Mouse (Mus musculus) liver, embryonic 14.5 days (tissue): Measurements from ENCODE around the gene Socs1. TPM values are rescaled to one million over a fixed set of nuclear protein-coding genes. Genes with fewer than 3 reads are reported as not detected.

ENCODE experiments used
- ATAC-seq: fragments of 200-750 bp; cut with Nextera tagmentation; 2 replicates; pipeline ENCODE4 v1.8.0; 2017; ENCODE audit warnings: moderate number of reproducible peaks, mild to moderate bottlenecking, moderate library complexity; ENCODE audit not compliant: insufficient read depth
- DNase-seq, 3 experiments: peaks; one replicate each; pipeline ENCODE4 v3.0.0-alpha.2; 2012 to 2013; ENCODE audit warnings: low read depth in 3 of 3, low spot score in 3 of 3
- H3K27ac ChIP-seq: fragments of 300-500 bp; sonication (generic); 2 replicates; pipeline ENCODE4 v1.5.1; 2014; ENCODE audit warnings: moderate library complexity, mild to moderate bottlenecking, control low read depth, inconsistent platforms
- H3K27me3 ChIP-seq: fragments of 300-500 bp; sonication (generic); 2 replicates; pipeline ENCODE4 v1.6.1; 2014; ENCODE audit warnings: mild to moderate bottlenecking, low read length, moderate library complexity; ENCODE audit not compliant: control insufficient read depth, insufficient read depth
- H3K36me3 ChIP-seq: fragments of 300-500 bp; sonication (generic); replicated peaks from 2 replicates; pipeline ENCODE4 v1.6.1; 2014; ENCODE audit warnings: low read depth; ENCODE audit not compliant: control insufficient read depth, insufficient read depth
- H3K4me1 ChIP-seq, 2 experiments: fragments of 200-500 bp in 1 of 2; fragments of 300-500 bp in 1 of 2; sonication (generic) in 1 of 2; replicated peaks; 2 replicates each; pipeline ENCODE4 v1.6.1; 2012 to 2014; ENCODE audit warnings: antibody characterized with exemption in 1 of 2, inconsistent platforms in 1 of 2, low read length in 1 of 2; ENCODE audit not compliant: control insufficient read depth in 2 of 2, insufficient read depth in 2 of 2
- H3K4me2 ChIP-seq: fragments of 300-500 bp; sonication (generic); 2 replicates; pipeline ENCODE4 v1.6.1; 2014; ENCODE audit warnings: low read depth, mild to moderate bottlenecking, control low read depth, moderate library complexity
- H3K4me3 ChIP-seq, 2 experiments: fragments of 200-500 bp in 1 of 2; fragments of 300-500 bp in 1 of 2; sonication (generic) in 1 of 2; 2 replicates each; pipeline ENCODE4 v1.5.1; 2012 to 2014; ENCODE audit warnings: low read depth in 2 of 2, low read length in 2 of 2, mild to moderate bottlenecking in 2 of 2, control low read depth in 1 of 2, inconsistent platforms in 1 of 2, moderate library complexity in 1 of 2; ENCODE audit not compliant: insufficient read depth in 1 of 2
- H3K9ac ChIP-seq: fragments of 300-500 bp; sonication (generic); replicated peaks from 2 replicates; pipeline ENCODE4 v1.6.1; 2014; ENCODE audit warnings: mild to moderate bottlenecking, control low read depth, moderate library complexity
- H3K9me3 ChIP-seq: fragments of 300-500 bp; sonication (generic); 2 replicates; pipeline ENCODE4 v1.6.1; 2016; ENCODE audit warnings: low read length, mixed read lengths; ENCODE audit not compliant: control insufficient read depth
- CTCF ChIP-seq: IDR thresholded peaks from 2 replicates; pipeline ENCODE4 v1.5.1; 2016; ENCODE audit warnings: antibody characterized with exemption, low read depth, control low read depth
- EP300 ChIP-seq: IDR thresholded peaks from 2 replicates; pipeline ENCODE4 v1.6.1; 2016; ENCODE audit warnings: antibody characterized with exemption, low read depth
- WGBS: fragments of 180-500 bp; shearing (Covaris S2); extraction: QIAGEN DNeasy Blood & Tissue Kit; methylation state at CpG from one replicate; pipeline ENCODE4 v1.1.7; 2014; ENCODE audit not compliant: insufficient replicate concordance; 5-methylcytosine and 5-hydroxymethylcytosine counted together
- polyA plus RNA-seq, 2 experiments: library from polyadenylated mRNA; depleted of rRNA in 1 of 2; stranded (reverse) in 1 of 2; unstranded in 1 of 2; fragments of >200 nt; fragmentation: Nextera tagmentation in 1 of 2; extraction: Ambion mirVana in 1 of 2; gene quantifications; 2 replicates each; pipeline versions ENCODE4 v1.2.1 to v1.2.3; 2012 to 2014

Socs1 gene
- polyA plus RNA-seq, 2 experiments: 0.36 TPM

GRCm38 (mm10) chr16:10786782-10787547 lies 1.6 kb upstream of the Socs1 start:
- Histone ChIP-seq H3K9me3 (no peaks in the 10 kb centered on the region), H3K4me2 (no peak overlapping the region), H3K27me3 (peaks cover 26% of the 10 kb centered on the region), H3K4me1 (0 out of 4 replicates have a peak, but pooled peaks cover 0 to 2% of the 10 kb centered on the region in 2 experiments), H3K27ac (no peak overlapping the region), H3K9ac (no peak overlapping the region), H3K36me3 (no peaks in the 10 kb centered on the region), H3K4me3 (no peak overlapping the region)
- TF ChIP-seq EP300: no peak
- TF ChIP-seq CTCF: no peak
- no peak for DNase-seq
- no peak for ATAC-seq
- 57% methylated on average over 4 of the region's 4 CpGs for WGBS

DNA sequence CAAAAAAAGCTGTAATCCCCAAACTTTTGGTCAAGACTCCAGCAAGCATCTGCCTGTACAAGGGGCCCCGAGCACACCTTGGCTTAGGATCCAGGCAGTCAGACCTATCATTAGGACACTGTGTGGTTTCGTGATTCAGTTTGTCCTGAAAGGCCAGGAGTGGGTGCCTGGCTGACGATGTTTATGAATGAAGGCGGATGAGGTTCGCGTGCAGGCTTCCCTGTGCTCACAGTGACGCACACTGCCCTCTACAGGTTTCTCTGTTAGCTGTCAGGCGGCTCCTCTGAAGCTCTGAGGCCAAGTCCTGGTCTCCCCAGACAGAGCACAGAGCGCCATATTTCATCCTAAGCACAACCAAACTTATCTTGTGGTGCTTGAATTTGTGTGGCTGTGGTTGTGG lies 952 bp upstream of the Socs1 start:
- peak overlapping the region; percentile 93 for H3K4me2 ChIP-seq
- peak overlapping the region; percentile 81 to 91 for H3K4me3 ChIP-seq
- 0 out of 4 replicates have a peak, but pooled peaks cover 0 to 2% of the 10 kb centered on the region in 2 experiments for H3K4me1 ChIP-seq
- H3K27me3 ChIP-seq: peaks cover 26% of the 10 kb centered on the region
- no peaks in the 10 kb centered on the region for H3K9me3 ChIP-seq
- DNase-seq: peak; percentile 70 to 71 (median 71)
- peak; percentile 26; the same call in 1 of the 2 replicates for ATAC-seq
- 2% methylated on average over 9 of the region's 9 CpGs for WGBS
- no peak for TF ChIP-seq EP300
- peak; percentile 91 for TF ChIP-seq CTCF
- no peak overlapping the region for H3K27ac ChIP-seq
- peak overlapping the region; percentile 74 for H3K9ac ChIP-seq
- no peaks in the 10 kb centered on the region for H3K36me3 ChIP-seq

DNA sequence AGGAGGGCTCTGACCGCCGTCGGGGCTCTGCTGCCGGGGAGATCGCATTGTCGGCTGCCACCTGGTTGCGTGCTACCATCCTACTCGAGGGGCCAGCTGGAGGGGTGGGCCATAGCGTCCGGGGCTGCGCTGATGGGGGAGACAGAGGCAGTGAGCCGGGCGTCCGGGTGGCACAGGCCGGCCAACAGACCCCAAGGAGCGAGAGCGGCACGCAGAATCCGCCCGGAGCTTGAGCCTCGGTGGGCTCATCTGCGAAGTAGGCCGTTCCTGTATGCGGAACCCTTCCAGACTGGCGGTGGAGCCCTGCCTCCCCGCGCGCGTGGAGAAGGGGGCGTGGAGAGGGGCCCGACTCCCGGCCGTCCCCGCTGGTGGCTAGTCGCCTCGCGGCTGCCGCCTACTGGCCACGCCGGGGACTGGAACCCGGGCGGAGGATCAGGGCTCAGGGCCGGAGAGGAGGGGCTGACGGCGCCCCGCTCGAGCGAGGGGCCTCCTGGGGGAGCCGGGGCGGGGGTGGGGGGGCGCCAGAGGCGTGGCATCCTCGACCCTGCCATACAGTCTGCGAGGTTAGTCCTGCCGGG lies 454 bp downstream of the Socs1 start:
- peak overlapping the region; percentile 74 for H3K9ac ChIP-seq
- no peaks in the 10 kb centered on the region for H3K36me3 ChIP-seq
- no peak overlapping the region for H3K27ac ChIP-seq
- TF ChIP-seq EP300 (no peak), CTCF (peak; percentile 83)
- 0 out of 4 replicates have a peak, but pooled peaks cover 0 to 2% of the 10 kb centered on the region in 2 experiments for H3K4me1 ChIP-seq
- no peaks in the 10 kb centered on the region for H3K9me3 ChIP-seq
- peak overlapping the region; percentile 93 for H3K4me2 ChIP-seq
- peaks cover 26% of the 10 kb centered on the region for H3K27me3 ChIP-seq
- DNase-seq (peak; percentile 40 to 68 (median 41)), ATAC-seq (peak; percentile 71)
- WGBS: 1% methylated on average over 43 of the region's 55 CpGs
- peak overlapping the region; percentile 81 to 91 for H3K4me3 ChIP-seq

DNA sequence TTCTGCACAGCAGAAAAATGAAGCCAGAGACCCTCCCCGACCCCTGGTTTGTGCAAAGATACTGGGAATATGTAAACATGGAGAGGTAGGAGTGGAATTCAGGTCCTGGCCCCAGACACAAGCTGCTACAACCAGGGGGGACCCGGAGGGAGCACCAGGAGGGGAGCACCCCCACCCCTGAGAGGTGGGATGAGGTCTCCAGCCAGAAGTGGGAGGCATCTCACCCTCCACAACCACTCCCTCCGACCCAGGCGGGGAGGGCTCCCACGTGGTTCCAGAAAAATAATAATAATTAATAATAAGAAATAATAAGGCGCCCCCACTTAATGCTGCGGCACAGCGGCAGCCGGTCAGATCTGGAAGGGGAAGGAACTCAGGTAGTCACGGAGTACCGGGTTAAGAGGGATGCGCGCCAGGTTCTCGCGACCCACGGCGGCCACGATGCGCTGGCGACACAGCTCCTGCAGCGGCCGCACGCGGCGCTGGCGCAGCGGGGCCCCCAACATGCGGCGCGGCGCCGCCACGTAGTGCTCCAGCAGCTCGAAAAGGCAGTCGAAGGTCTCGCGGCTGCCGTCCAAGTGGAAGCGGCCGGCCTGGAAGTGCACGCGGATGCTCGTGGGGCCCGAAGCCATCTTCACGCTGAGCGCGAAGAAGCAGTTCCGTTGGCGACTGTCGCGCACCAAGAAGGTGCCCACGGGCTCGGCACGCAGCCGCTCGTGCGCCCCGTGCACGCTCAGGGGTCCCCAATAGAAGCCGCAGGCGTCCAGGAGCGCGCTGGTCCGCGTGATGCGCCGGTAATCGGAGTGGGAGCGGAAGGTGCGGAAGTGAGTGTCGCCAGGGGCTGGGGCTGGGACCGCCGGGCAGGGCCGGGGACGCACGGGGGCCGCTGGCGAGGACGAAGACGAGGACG lies 1.2 kb downstream of the Socs1 start:
- Histone ChIP-seq H3K9ac (no peak overlapping the region), H3K4me1 (0 out of 4 replicates have a peak, but pooled peaks cover 0 to 2% of the 10 kb centered on the region in 2 experiments), H3K27me3 (peaks cover 26% of the 10 kb centered on the region), H3K36me3 (no peaks in the 10 kb centered on the region), H3K4me2 (peak overlapping the region; percentile 93), H3K27ac (no peak overlapping the region), H3K9me3 (no peaks in the 10 kb centered on the region), H3K4me3 (peak overlapping the region; percentile 42 to 81)
- ATAC-seq (no peak), DNase-seq (no peak)
- no peak for TF ChIP-seq CTCF
- TF ChIP-seq EP300: no peak
- WGBS: 3% methylated on average over 80 of the region's 81 CpGs
